Mouse (Mus musculus) neural tube, embryonic 13.5 days (tissue): ENCODE data around the gene Csad. TPM values are rescaled to one million over a fixed set of nuclear protein-coding genes. Genes with fewer than 3 reads are reported as not detected.

Source experiments
- ATAC-seq: fragments of 200-750 bp; cut with Nextera tagmentation; 2 replicates; pipeline ENCODE4 v1.8.0; 2017; ENCODE audit warnings: low read depth, mild to moderate bottlenecking, moderate TSS enrichment, moderate library complexity
- H3K27ac ChIP-seq: fragments of 300-500 bp; sonication (generic); replicated peaks from 2 replicates; pipeline ENCODE4 v1.5.1; 2015; ENCODE audit warnings: moderate library complexity, mild to moderate bottlenecking, inconsistent platforms
- H3K27me3 ChIP-seq: fragments of 300-500 bp; sonication (generic); 2 replicates; pipeline ENCODE4 v1.6.1; 2015; ENCODE audit warnings: mild to moderate bottlenecking, inconsistent platforms
- H3K36me3 ChIP-seq: fragments of 300-500 bp; sonication (generic); 2 replicates; pipeline ENCODE4 v1.6.1; 2015; ENCODE audit warnings: mild to moderate bottlenecking, inconsistent platforms
- H3K4me1 ChIP-seq: fragments of 300-500 bp; sonication (generic); replicated peaks from 2 replicates; pipeline ENCODE4 v1.6.1; 2015; ENCODE audit warnings: inconsistent platforms
- H3K4me2 ChIP-seq: fragments of 300-500 bp; sonication (generic); 2 replicates; pipeline ENCODE4 v1.6.1; 2015; ENCODE audit warnings: inconsistent platforms, mild to moderate bottlenecking, moderate library complexity
- H3K4me3 ChIP-seq: fragments of 300-500 bp; sonication (generic); 2 replicates; pipeline ENCODE4 v1.5.1; 2015; ENCODE audit warnings: mild to moderate bottlenecking, inconsistent platforms
- H3K9ac ChIP-seq: fragments of 300-500 bp; sonication (generic); 2 replicates; pipeline ENCODE4 v1.6.1; 2015; ENCODE audit warnings: moderate library complexity, mild to moderate bottlenecking, inconsistent platforms
- H3K9me3 ChIP-seq: fragments of 300-500 bp; sonication (generic); 2 replicates; pipeline ENCODE4 v1.6.1; 2016; ENCODE audit warnings: inconsistent platforms
- WGBS: fragments of 180-500 bp; shearing (Covaris S2); methylation state at CpG from one replicate; pipeline ENCODE4 v1.1.7; 2015; 5-methylcytosine and 5-hydroxymethylcytosine counted together
- polyA plus RNA-seq: library from polyadenylated mRNA; unstranded; fragments of >200 nt; fragmentation: Nextera tagmentation; extraction: Ambion mirVana; gene quantifications from 2 replicates; pipeline ENCODE4 v1.2.1, GENCODE M21; 2015

The Csad gene
- polyA plus RNA-seq, 1 experiment from 2014 or later, result 38.8 TPM

DNA sequence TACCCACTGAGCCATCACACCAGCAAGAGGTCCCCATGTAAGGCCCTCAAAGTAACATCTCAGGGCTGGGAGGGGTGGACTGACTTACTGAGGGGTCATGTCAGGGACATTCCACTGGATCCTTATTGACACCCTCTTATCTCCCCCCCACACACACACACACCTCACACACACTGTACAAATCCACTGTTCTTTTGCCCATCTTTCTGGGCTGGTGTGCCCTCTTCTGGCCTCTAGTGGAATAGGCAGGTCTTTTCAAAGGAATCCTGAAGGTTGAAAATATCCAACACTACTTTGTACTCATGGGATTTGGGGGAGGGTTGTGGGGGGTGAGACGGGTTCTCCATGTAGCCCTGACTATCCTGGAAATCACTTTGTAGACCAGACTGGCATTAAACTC lies 57.6 kb downstream of the Csad start:
- no peaks in the 10 kb centered on the region for H3K36me3 ChIP-seq
- no peak for ATAC-seq
- no peaks in the 10 kb centered on the region for H3K9me3 ChIP-seq
- peaks cover 8% of the 10 kb centered on the region for H3K4me1 ChIP-seq
- WGBS, result 11% methylated on average over 1 of the region's 1 CpGs
- H3K27me3 ChIP-seq, result peaks cover 42% of the 10 kb centered on the region
- no peak overlapping the region for H3K4me3 ChIP-seq
- no peak overlapping the region for H3K27ac ChIP-seq
- no peak overlapping the region for H3K4me2 ChIP-seq
- no peak overlapping the region for H3K9ac ChIP-seq

DNA sequence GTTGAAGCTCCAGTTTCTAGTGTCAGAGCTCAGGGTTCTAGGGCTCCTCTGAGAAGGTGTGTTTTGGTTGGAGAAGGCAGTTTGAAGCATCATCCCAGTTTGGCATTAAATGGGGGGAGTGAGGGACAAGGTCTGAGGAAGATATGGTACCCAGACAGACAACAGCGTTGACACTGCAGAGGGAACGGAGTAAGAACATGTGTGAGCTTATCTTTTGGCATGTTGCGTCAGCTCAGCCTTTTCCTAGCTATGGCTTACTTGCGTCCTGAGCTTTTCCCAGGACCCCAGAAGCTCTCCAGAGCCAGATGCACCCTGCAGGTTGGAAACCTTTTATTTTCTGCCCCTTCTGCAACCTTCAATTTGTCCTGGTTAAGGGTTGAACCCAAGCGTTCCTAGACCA lies 58.4 kb downstream of the Csad start:
- Histone ChIP-seq H3K4me1 (peaks cover 8% of the 10 kb centered on the region), H3K9ac (no peak overlapping the region), H3K27me3 (peaks cover 45% of the 10 kb centered on the region), H3K9me3 (no peaks in the 10 kb centered on the region), H3K36me3 (no peaks in the 10 kb centered on the region), H3K27ac (no peak overlapping the region), H3K4me2 (no peak overlapping the region), H3K4me3 (no peak overlapping the region)
- WGBS, result 88% methylated on average over 5 of the region's 5 CpGs
- ATAC-seq, result no peak

DNA sequence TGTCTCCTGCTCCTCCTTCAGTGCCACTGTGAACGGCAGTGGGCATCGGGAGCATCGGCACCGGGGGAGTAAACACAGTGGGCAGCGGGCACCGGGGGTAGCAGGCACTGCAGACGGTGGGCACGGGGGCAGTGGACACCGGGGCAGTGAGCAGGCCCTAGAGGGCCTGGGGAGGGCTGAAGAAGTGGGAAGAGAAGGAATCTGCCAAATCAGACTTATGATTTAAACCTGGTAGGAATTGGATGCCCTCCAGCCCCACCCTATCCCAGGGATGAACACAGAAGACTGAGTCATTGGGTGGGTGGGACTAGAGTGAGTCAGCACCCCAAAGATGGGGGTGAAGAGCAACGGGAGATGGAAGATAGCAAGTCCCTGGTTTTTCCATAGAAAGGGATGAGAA lies 59.2 kb downstream of the Csad start:
- Histone ChIP-seq H3K27me3 (peaks cover 45% of the 10 kb centered on the region), H3K4me1 (peaks cover 8% of the 10 kb centered on the region), H3K4me2 (no peak overlapping the region), H3K9me3 (no peaks in the 10 kb centered on the region), H3K9ac (no peak overlapping the region), H3K36me3 (no peaks in the 10 kb centered on the region), H3K27ac (no peak overlapping the region), H3K4me3 (no peak overlapping the region)
- ATAC-seq, result no peak
- 90% methylated on average over 10 of the region's 10 CpGs for WGBS

DNA sequence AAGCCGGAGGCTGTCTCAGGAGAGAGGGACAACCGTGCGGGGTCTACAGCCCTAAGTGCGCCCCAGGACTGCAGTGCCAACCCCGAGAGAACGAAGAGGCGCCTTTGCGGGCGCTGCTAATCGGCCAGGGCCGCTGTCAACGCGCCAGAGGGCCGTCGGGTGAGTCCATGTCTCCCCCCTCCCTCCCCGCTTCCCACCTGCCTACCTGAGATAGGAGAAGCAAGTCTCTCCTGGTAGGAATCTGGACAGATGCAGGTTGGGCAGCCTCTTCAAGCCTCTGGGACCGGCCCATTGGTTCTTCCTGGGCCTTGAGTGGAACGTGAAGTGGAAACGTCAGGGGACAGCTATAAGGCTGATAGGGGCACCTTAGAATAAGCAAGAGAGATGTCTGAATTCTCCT lies 59.8 kb downstream of the Csad start:
- H3K36me3 ChIP-seq, result no peaks in the 10 kb centered on the region
- H3K27ac ChIP-seq, result no peak overlapping the region
- 11% methylated on average over 19 of the region's 19 CpGs for WGBS
- no peak overlapping the region for H3K4me3 ChIP-seq
- peaks cover 8% of the 10 kb centered on the region for H3K4me1 ChIP-seq
- H3K9me3 ChIP-seq, result no peaks in the 10 kb centered on the region
- peaks cover 45% of the 10 kb centered on the region for H3K27me3 ChIP-seq
- no peak for ATAC-seq
- peak overlapping the region; percentile 34; the same call in 1 of the 2 replicates for H3K9ac ChIP-seq
- peak overlapping the region; percentile 37 for H3K4me2 ChIP-seq

DNA sequence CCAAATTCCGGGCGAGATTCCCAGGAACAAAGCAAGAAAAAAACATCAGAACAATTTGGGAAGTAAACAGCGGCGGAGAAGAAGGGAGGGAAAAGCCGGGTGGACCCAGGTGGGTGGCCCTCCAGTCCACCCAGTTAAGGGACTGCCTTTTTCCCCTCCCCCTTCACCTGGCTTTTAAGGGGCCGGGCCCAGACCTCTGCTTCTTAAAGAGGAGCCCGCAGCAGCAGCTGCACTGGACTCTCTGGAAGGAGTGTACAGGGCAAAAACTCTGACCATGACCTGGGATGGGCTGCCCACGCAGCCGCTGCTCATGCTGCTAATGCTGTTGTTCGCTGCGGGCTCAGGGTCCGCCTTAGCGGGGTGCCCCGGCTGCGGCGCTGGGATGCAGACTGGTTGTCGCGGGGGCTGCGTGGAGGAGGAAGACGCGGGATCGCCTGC lies 60.2 kb downstream of the Csad start, which contains the start of gene Igfbp6:
Gene Igfbp6 (plus strand): TSS at position 89 of the 438 bp plus-strand sequence.
- Histone ChIP-seq H3K9ac (peak within 1 kb of the TSS; percentile 34; the same call in 1 of the 2 replicates), H3K27ac (no peak within 1 kb of the TSS), H3K4me2 (peak within 1 kb of the TSS; percentile 37), H3K36me3 (no peaks in the 10 kb centered on the region), H3K9me3 (no peaks in the 10 kb centered on the region), H3K27me3 (peaks cover 45% of the 10 kb centered on the region), H3K4me1 (peaks cover 8% of the 10 kb centered on the region), H3K4me3 (no peak within 1 kb of the TSS)
- 4% methylated on average over 22 of the region's 22 CpGs for WGBS
- no peak for ATAC-seq

DNA sequence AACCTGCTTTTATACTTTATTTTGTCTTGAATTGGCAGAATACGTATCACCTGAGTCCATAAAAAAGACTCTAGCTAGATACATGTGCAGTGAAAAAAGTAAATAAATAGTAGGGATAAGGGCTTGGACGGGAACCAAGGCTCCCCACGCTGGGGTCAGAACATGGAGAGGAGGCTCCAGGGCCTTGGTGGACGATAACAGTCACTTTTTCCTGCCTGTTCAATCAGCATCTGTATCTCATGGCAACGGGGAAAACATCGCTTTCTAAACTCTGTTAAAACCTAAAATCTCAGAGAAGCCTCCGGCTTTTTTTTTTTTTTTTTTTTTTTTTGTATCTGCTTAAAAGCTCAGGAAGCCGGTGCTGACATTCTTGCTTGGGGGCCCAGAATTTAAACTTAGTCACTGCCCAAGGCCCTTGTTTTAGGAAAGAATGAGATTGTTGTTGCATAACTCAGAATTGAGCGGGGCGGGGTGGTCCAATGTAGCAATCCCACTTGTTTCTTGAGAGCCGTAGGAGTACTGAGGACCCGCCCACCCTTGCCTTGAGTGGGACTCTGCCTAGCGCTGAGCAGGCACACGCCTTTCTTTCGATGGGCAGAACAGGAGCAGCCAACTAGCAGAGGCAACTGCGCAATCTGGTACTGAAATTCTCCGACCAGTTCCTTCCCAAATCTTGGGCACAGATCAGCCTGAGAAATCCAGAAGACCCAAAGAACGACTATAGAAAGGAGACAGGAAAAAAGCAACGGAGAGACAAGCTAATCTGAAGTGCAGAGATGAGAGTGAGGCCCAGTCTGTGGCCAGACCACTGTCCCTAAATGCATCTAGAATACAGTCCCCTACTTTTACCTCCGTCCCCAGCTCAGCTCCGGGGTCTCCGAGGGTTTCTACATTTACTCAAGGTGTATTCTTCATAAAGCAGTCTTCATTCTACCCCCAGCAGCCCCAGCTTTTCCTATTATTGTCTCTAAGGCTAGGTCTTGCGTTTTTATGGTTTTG lies 61.3 kb downstream of the Csad start:
- no peak overlapping the region for H3K4me3 ChIP-seq
- no peak overlapping the region for H3K27ac ChIP-seq
- H3K9ac ChIP-seq, result no peak overlapping the region
- H3K27me3 ChIP-seq, result peaks cover 45% of the 10 kb centered on the region
- 56% methylated on average over 23 of the region's 23 CpGs for WGBS
- H3K9me3 ChIP-seq, result no peaks in the 10 kb centered on the region
- H3K4me1 ChIP-seq, result peaks cover 8% of the 10 kb centered on the region
- no peak overlapping the region for H3K4me2 ChIP-seq
- no peaks in the 10 kb centered on the region for H3K36me3 ChIP-seq
- no peak for ATAC-seq

DNA sequence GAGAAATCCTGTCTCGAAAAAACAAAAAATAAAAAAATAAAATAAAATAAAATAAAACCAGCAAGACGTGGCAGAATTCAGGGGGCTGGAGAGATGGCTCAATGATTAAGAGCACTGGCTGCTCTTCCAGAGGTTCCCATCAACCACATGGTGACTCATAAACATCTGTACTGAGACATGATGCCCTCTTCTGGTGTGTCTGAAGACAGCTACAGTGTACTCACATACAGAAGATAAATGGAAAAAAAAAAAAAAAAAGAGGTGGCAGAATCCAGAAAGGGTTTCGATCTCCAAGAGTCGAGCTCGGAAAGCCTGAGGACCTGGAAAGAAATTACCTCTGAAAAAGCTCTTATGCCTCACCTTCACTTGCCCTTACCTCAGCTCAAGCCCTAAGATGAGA lies 63.4 kb downstream of the Csad start:
- H3K9me3 ChIP-seq, result no peaks in the 10 kb centered on the region
- WGBS, result 89% methylated on average over 5 of the region's 5 CpGs
- no peak overlapping the region for H3K9ac ChIP-seq
- peaks cover 43% of the 10 kb centered on the region for H3K27me3 ChIP-seq
- no peak for ATAC-seq
- H3K36me3 ChIP-seq, result no peaks in the 10 kb centered on the region
- peaks cover 17% of the 10 kb centered on the region for H3K4me1 ChIP-seq
- H3K4me3 ChIP-seq, result no peak overlapping the region
- H3K4me2 ChIP-seq, result no peak overlapping the region
- no peak overlapping the region for H3K27ac ChIP-seq

DNA sequence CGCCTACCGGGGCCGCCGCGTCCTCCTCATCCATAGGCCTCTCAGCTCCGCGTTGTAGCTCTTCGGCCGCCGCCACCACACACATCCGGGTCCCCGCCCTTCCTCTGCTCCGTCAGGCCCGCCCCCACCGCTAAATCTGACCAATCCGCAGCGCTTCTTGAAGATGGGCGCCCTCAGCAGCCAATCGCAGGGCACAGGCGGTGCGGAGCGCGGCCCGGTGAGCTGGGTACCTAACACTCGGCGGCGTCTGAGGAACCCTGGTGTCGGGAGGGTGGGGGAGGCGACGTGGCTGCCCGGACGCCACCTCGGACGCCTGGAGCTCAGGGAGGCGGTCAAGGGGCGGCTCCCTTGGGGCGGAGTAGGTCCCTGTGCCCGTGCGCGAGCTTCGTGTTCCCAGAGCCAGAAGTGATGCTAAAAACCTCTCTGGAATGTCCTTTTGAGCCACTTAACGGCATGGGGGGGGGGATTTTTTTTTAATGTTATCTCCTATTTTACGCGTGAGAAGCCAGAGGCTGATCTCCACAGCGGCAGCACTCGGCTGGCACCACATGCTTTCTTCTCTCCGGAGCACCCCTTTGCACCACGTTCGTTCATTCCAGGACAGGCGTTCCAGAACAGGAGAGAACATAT lies 68.3 kb downstream of the Csad start, which contains the start of gene Spryd3:
Gene Spryd3 (minus strand): TSS at position 106 of the 630 bp plus-strand sequence.
- Histone ChIP-seq H3K27me3 (no peaks in the 10 kb centered on the region), H3K27ac (peak within 1 kb of the TSS; percentile 86), H3K36me3 (peaks cover 19% of the 10 kb centered on the region), H3K4me1 (peaks cover 23% of the 10 kb centered on the region), H3K9me3 (no peaks in the 10 kb centered on the region), H3K4me2 (peak within 1 kb of the TSS; percentile 87), H3K4me3 (peak within 1 kb of the TSS; percentile 86), H3K9ac (peak within 1 kb of the TSS; percentile 89)
- under 1% methylated on average over 50 of the region's 50 CpGs for WGBS
- ATAC-seq, result peak; percentile 99

DNA sequence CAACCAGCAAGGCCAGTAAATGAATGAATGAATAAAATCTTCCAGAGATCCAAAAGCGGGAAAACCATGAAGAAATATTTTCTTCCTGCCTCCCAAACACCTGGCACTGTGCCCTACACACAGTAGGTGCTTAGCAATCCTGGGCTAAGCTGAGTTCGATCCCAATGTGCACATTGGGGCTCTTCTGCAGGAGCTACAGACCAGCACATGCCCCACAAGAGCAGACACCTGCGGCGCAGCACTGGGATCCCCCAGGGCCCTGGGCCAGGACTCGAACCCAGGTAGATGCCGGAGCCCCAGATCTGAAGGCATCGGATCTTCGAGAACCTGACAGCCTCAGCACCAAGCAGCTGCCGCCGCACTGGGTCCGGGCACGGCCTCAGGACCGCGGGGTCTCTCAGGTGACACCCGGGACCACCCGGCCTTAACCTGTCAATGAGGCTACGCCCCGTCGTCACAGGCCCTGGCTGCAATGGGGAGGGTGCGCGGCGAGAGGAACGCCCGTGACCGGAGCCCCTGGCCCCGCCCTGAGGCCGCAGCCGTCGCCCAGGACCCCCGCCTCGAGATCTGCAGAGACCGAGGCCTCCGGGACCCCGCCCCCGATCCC lies 68.9 kb downstream of the Csad start:
- 2% methylated on average over 35 of the region's 35 CpGs for WGBS
- peak overlapping the region; percentile 86 for H3K27ac ChIP-seq
- peak overlapping the region; percentile 89 for H3K9ac ChIP-seq
- H3K4me2 ChIP-seq, result peak overlapping the region; percentile 87
- H3K4me3 ChIP-seq, result peak overlapping the region; percentile 86
- H3K9me3 ChIP-seq, result no peaks in the 10 kb centered on the region
- peaks cover 23% of the 10 kb centered on the region for H3K4me1 ChIP-seq
- no peaks in the 10 kb centered on the region for H3K27me3 ChIP-seq
- H3K36me3 ChIP-seq, result peaks cover 25% of the 10 kb centered on the region
- peak; percentile 78 for ATAC-seq

DNA sequence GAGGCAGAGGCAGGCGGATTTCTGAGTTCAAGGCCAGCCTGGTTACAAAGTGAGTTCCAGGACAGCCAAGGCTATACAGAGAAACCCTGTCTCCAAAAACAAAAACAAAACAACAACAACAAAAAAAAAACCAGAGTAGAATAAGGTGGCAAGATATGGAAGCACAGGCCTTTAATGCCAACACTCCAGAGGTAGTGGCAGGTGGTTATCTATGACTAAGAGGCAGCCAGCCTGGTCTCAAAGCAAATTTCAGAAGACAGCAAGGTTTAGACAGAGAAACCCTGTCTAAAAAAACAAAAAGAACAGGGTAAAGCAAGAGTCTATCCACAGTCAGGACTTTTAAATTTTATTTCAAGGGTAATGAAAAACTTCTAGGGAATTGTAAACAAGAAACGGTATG lies 69.8 kb downstream of the Csad start:
- H3K9ac ChIP-seq, result peak overlapping the region; percentile 89; the same call in 1 of the 2 replicates

DNA sequence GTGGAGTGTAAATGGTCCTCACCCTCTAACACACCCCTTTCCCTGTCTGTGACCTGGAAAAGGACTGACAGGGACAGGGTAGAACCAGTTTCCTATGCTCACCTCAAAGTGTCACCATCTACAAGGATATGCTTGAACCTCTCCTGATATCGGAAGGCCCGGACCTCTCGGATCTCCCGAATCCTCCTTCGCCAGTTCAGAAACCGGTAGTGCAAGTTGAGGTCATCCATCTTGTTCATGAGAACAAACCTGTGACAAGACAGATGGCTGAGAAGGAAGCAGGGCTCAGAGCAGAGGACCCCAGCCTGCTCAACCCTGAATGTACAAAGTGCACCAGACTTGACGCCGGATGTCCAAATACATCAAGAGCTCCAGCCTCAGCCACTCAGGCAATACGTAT lies 71.2 kb downstream of the Csad start:
- H3K27ac ChIP-seq, result no peak overlapping the region
- H3K4me1 ChIP-seq, result peaks cover 23% of the 10 kb centered on the region
- H3K4me2 ChIP-seq, result no peak overlapping the region
- no peak for ATAC-seq
- WGBS, result 87% methylated on average over 9 of the region's 9 CpGs
- H3K9me3 ChIP-seq, result no peaks in the 10 kb centered on the region
- no peaks in the 10 kb centered on the region for H3K27me3 ChIP-seq
- peaks cover 48% of the 10 kb centered on the region for H3K36me3 ChIP-seq
- no peak overlapping the region for H3K4me3 ChIP-seq
- no peak overlapping the region for H3K9ac ChIP-seq

More for the DNA sequence above, 69.8 kb downstream of the Csad start:
- peak overlapping the region; percentile 87 for H3K4me2 ChIP-seq
- no peak overlapping the region for H3K27ac ChIP-seq
- no peaks in the 10 kb centered on the region for H3K9me3 ChIP-seq
- no peaks in the 10 kb centered on the region for H3K27me3 ChIP-seq
- H3K36me3 ChIP-seq, result peaks cover 34% of the 10 kb centered on the region
- ATAC-seq, result no peak
- WGBS, result 87% methylated on average over 2 of the region's 2 CpGs
- H3K4me3 ChIP-seq, result peak overlapping the region; percentile 86
- peaks cover 23% of the 10 kb centered on the region for H3K4me1 ChIP-seq
